Mouse (Mus musculus) 3134 (cell line): ENCODE measurements around the gene Gp1bb.

Experiments used
- DNase-seq: peaks from one replicate; pipeline ENCODE4 v3.0.0-alpha.2; 2011; ENCODE audit warnings: low spot score; ENCODE audit not compliant: insufficient read length; ENCODE audit errors: extremely low read depth

Gp1bb gene

GRCm38 (mm10) chr16:18583673-18584357, 38.4 kb downstream of the Gp1bb start:
- DNase-seq, result no peak

GRCm38 (mm10) chr16:18583169-18583568, 39.0 kb downstream of the Gp1bb start:
- DNase-seq, result no peak

GRCm38 (mm10) chr16:18582426-18583148, 39.6 kb downstream of the Gp1bb start:
- no peak for DNase-seq

GRCm38 (mm10) chr16:18581623-18582205, 40.5 kb downstream of the Gp1bb start:
- no peak for DNase-seq

GRCm38 (mm10) chr16:18581050-18581622, 41.1 kb downstream of the Gp1bb start:
- DNase-seq, result no peak

- no peak for DNase-seq
These were observed 41.8 kb downstream of the Gp1bb start for GRCm38 (mm10) chr16:18580389-18580788.

GRCm38 (mm10) chr16:18577599-18578160, 44.5 kb downstream of the Gp1bb start:
- no peak for DNase-seq

- DNase-seq, result no peak
These were observed 45.1 kb downstream of the Gp1bb start for GRCm38 (mm10) chr16:18577071-18577470.

- peak; percentile 75 for DNase-seq
These were observed 48.0 kb downstream of the Gp1bb start for GRCm38 (mm10) chr16:18574196-18574595.
